Mouse (Mus musculus): ENCODE measurements around the gene Gm10436. TPM values are rescaled to one million over a fixed set of nuclear protein-coding genes. Genes with fewer than 3 reads are reported as not detected.
"Not testable (repeated sequence)": the region's sequence is repeated elsewhere in the genome, so short reads cannot be mapped to it uniquely, and the experiment has no call there.

The Gm10436 gene
- not detected for total RNA-seq (2022)

- not testable (repeated sequence) for DNase-seq (ENCODE audit: low spot score in 2 of 2)
These were observed at the start of gene Gm10436 for GRCm38 (mm10) chr12:88182008-88182407. Gene Gm10436 (minus strand): TSS chr12:88182108.

GRCm38 (mm10) chr12:88219445-88219844, 37.5 kb upstream of the Gm10436 start:
- no peak for DNase-seq (ENCODE audit: low spot score in 2 of 2)

GRCm38 (mm10) chr12:88218059-88218458, 36.2 kb upstream of the Gm10436 start:
- not testable (repeated sequence) for DNase-seq (ENCODE audit: low spot score in 2 of 2)

- no peak for DNase-seq (ENCODE audit: low spot score in 2 of 2)
These were observed 32.7 kb upstream of the Gm10436 start for GRCm38 (mm10) chr12:88214641-88215040.

GRCm38 (mm10) chr12:88211458-88211857, 29.6 kb upstream of the Gm10436 start:
- not testable (repeated sequence) for DNase-seq (ENCODE audit: low spot score in 2 of 2)

- DNase-seq (ENCODE audit: low spot score in 2 of 2), result no peak
These were observed 20.9 kb upstream of the Gm10436 start for GRCm38 (mm10) chr12:88202856-88203255.

Other genes starting within 250 kb of the Gm10436 start
- not detected for gene Gm2042, start 228.0 kb downstream of the Gm10436 start, total RNA-seq (2022)
- not detected for gene Gm2075, start 170.3 kb downstream of the Gm10436 start, total RNA-seq (2022)
- not detected for gene Gm6803, start 163.3 kb downstream of the Gm10436 start, total RNA-seq (2022)
- not detected for gene Gm2056, start 155.1 kb downstream of the Gm10436 start, total RNA-seq (2022)
- gene Gm16368, start 98.4 kb downstream of the Gm10436 start, total RNA-seq (2022), result not detected
- not detected for gene Gm8332, start 68.0 kb upstream of the Gm10436 start, total RNA-seq (2022)
- not detected for gene Gm5662, start 92.4 kb upstream of the Gm10436 start, total RNA-seq (2022)
- not detected for gene Gm5039, start 141.9 kb upstream of the Gm10436 start, total RNA-seq (2022)
- 10 to 100 TPM; 38.1 to 41.4 (median 39.5) TPM for gene Adck1, start 178.4 kb upstream of the Gm10436 start, total RNA-seq (2022)

Data from left cerebral cortex, adult 8-10 months (tissue).